Mouse (Mus musculus): ENCODE measurements around the gene Ccdc167. TPM values are rescaled to one million over a fixed set of nuclear protein-coding genes. Genes with fewer than 3 reads are reported as not detected.
"Not testable (repeated sequence)": the region's sequence is repeated elsewhere in the genome, so short reads cannot be mapped to it uniquely, and the experiment has no call there.

Gene Ccdc167
- total RNA-seq, 2 experiments from 2014 or later = 11.6 to 13.5 TPM

GRCm38 (mm10) chr17:29720755-29721365, 4.0 kb upstream of the Ccdc167 start:
- intact Hi-C loops (cut with DNase I) = no loop called here
- DNase-seq = peak; percentile 81

GRCm38 (mm10) chr17:29719628-29720575, 3.1 kb upstream of the Ccdc167 start:
- DNase-seq = peak; percentile 83
- intact Hi-C loops (cut with DNase I) = no loop called here

GRCm38 (mm10) chr17:29718660-29719059, 1.8 kb upstream of the Ccdc167 start:
- DNase-seq = no peak
- intact Hi-C loops (cut with DNase I) = no loop called here

- intact Hi-C loops (cut with DNase I) = not testable (repeated sequence)
Observed at GRCm38 (mm10) chr17:29713734-29714133, 3.1 kb downstream of the Ccdc167 start.

GRCm38 (mm10) chr17:29712565-29712964, 4.3 kb downstream of the Ccdc167 start:
- peak; percentile 74 for DNase-seq
- intact Hi-C loops (cut with DNase I) = no loop called here

More at GRCm38 (mm10) chr17:29713734-29714133, 3.1 kb downstream of the Ccdc167 start:
- DNase-seq = not testable (repeated sequence)

GRCm38 (mm10) chr17:29711745-29712431, 5.0 kb downstream of the Ccdc167 start:
- intact Hi-C loops (cut with DNase I) = no loop called here
- no peak for DNase-seq

GRCm38 (mm10) chr17:29711076-29711744, 5.6 kb downstream of the Ccdc167 start:
- DNase-seq = peak; percentile 91
- intact Hi-C loops (cut with DNase I) = no loop called here

- intact Hi-C loops (cut with DNase I) = no loop called here
- DNase-seq = peak; percentile 73
Observed at GRCm38 (mm10) chr17:29710562-29711044, 6.2 kb downstream of the Ccdc167 start.

GRCm38 (mm10) chr17:29708783-29709182, 8.1 kb downstream of the Ccdc167 start:
- no peak for DNase-seq
- intact Hi-C loops (cut with DNase I) = loop anchor here (5.0 kb wide), 1 partner anchor 174 kb away; no protein-coding TSS in a partner anchor

- DNase-seq = no peak
- intact Hi-C loops (cut with DNase I) = loop anchor here (5.0 kb wide), 1 partner anchor 175 kb away; no protein-coding TSS in a partner anchor
Observed at GRCm38 (mm10) chr17:29706981-29707545, 9.8 kb downstream of the Ccdc167 start.

- DNase-seq = no peak
- intact Hi-C loops (cut with DNase I) = loop anchor here (5.0 kb wide), 1 partner anchor 176 kb away; no protein-coding TSS in a partner anchor
Observed at GRCm38 (mm10) chr17:29705881-29706280, 11.0 kb downstream of the Ccdc167 start.

GRCm38 (mm10) chr17:29704781-29705180, 12.1 kb downstream of the Ccdc167 start:
- DNase-seq = peak; percentile 84
- intact Hi-C loops (cut with DNase I) = loop anchor here (5.0 kb wide), 1 partner anchor 178 kb away; no protein-coding TSS in a partner anchor

GRCm38 (mm10) chr17:29702938-29703710, 13.7 kb downstream of the Ccdc167 start:
- DNase-seq = peak; percentile 68
- intact Hi-C loops (cut with DNase I) = no loop called here

GRCm38 (mm10) chr17:29700573-29700972, 16.3 kb downstream of the Ccdc167 start:
- DNase-seq = no peak
- intact Hi-C loops (cut with DNase I) = no loop called here

- intact Hi-C loops (cut with DNase I) = no loop called here
- DNase-seq = no peak
Observed at GRCm38 (mm10) chr17:29698421-29698820, 18.4 kb downstream of the Ccdc167 start.

- intact Hi-C loops (cut with DNase I) = no loop called here
- no peak for DNase-seq
Observed at GRCm38 (mm10) chr17:29696940-29697339, 19.9 kb downstream of the Ccdc167 start.

- no peak for DNase-seq
Observed at GRCm38 (mm10) chr17:29694516-29694915, 22.3 kb downstream of the Ccdc167 start.

GRCm38 (mm10) chr17:29693571-29693970, 23.3 kb downstream of the Ccdc167 start:
- intact Hi-C loops (cut with DNase I) = no loop called here
- DNase-seq = no peak

More at GRCm38 (mm10) chr17:29694516-29694915, 22.3 kb downstream of the Ccdc167 start:
- intact Hi-C loops (cut with DNase I) = no loop called here

GRCm38 (mm10) chr17:29692827-29693226, 24.0 kb downstream of the Ccdc167 start:
- intact Hi-C loops (cut with DNase I) = no loop called here
- no peak for DNase-seq

Measured in left cerebral cortex, postnatal 4 days (tissue).